Mouse (Mus musculus): ENCODE data around the gene Gpr61. TPM values are rescaled to one million over a fixed set of nuclear protein-coding genes. Genes with fewer than 3 reads are reported as not detected.

Gpr61 gene
- polyA plus RNA-seq, 1 experiment from 2014 or later, result 1.4 TPM

DNA sequence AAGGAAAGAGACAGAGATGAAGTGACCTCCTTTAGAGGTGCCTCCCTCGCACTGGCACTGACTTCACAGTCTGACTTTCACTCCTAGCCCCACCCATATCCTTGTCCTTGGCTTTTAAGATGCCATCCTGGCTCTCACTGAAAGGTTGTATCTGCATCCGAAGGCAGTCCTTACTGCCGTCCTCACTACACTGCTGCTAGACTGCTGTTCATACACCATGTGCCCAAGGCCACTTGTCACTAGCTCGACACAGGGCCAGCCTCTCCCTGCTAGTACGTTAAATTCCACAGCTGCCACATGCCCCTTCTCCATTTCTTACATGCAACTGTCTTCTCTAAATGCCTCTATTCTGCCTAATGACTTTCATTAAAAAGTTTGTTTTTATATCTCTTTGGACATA is 43.4 kb downstream of the Gpr61 start:
- ATAC-seq (ENCODE audit: low FRiP score, low TSS enrichment), result no peak

DNA sequence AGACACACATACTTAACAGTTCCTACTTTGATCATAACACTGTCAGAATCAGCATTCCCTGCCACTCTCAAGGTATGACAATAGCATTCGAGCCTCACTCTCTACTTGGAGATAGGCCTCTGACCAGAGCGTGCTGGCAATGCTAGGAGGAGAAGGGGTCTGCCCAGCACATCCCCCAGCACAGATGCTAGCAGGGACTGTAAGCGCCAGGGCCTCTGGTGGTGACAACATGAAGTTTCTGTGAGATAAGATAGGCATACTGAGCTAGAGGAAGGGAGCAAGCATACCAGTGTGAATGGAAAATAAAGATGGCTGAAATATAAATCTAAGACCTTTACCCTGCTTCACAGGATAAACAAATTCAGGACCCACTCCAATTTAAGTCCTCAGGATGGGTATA is 49.4 kb downstream of the Gpr61 start:
- Histone ChIP-seq H3K4me2 (ENCODE audit: low read length) (no peak overlapping the region), H3K36me3 (ENCODE audit: control insufficient read depth, insufficient read depth, low read length) (peaks cover 45% of the 10 kb centered on the region), H3K27me3 (ENCODE audit: control insufficient read depth, insufficient read depth, low read length) (no peaks in the 10 kb centered on the region), H3K4me3 (replicated peaks; ENCODE audit: low read depth, low read length) (no peak overlapping the region), H3K27ac (replicated peaks; ENCODE audit: low read depth, low read length) (no peak overlapping the region), H3K9me3 (ENCODE audit: control insufficient read depth, low read length) (no peaks in the 10 kb centered on the region), H3K9ac (replicated peaks; ENCODE audit: low read length) (no peak overlapping the region), H3K4me1 (ENCODE audit: control insufficient read depth, insufficient read depth, low read length) (no peaks in the 10 kb centered on the region)
- ATAC-seq (ENCODE audit: low FRiP score, low TSS enrichment) (no peak), DNase-seq (no peak)
- WGBS, result 92% methylated on average over 3 of the region's 3 CpGs

More for the DNA sequence above, 43.4 kb downstream of the Gpr61 start:
- Histone ChIP-seq H3K4me1 (ENCODE audit: control insufficient read depth, insufficient read depth, low read length) (no peaks in the 10 kb centered on the region), H3K4me2 (ENCODE audit: low read length) (no peak overlapping the region), H3K9ac (replicated peaks; ENCODE audit: low read length) (no peak overlapping the region), H3K4me3 (replicated peaks; ENCODE audit: low read depth, low read length) (no peak overlapping the region), H3K27ac (replicated peaks; ENCODE audit: low read depth, low read length) (no peak overlapping the region), H3K36me3 (ENCODE audit: control insufficient read depth, insufficient read depth, low read length) (peaks cover 88% of the 10 kb centered on the region), H3K9me3 (ENCODE audit: control insufficient read depth, low read length) (no peaks in the 10 kb centered on the region), H3K27me3 (ENCODE audit: control insufficient read depth, insufficient read depth, low read length) (no peaks in the 10 kb centered on the region)
- no peak for DNase-seq
- 96% methylated on average over 5 of the region's 5 CpGs for WGBS

DNA sequence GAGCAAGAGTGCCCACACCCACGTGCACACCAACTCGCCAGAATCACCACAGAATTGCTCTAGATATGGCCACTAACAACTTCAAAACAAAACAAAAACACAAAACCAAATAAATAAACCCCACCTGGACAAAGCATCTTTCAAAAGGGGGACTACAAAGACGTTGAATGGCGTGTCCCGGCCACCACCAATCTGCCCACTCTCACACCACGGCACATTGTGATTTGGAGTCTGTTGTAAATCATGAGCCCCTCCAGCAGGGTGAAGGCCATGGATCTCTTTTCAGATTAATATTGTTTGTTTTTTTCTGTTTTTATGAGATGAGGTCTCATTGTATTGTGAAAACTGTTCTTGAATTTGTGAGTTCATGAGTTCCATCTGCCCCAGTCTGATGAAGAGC is 52.6 kb downstream of the Gpr61 start:
- WGBS, result 89% methylated on average over 6 of the region's 6 CpGs
- H3K36me3 ChIP-seq (ENCODE audit: control insufficient read depth, insufficient read depth, low read length), result peaks cover 16% of the 10 kb centered on the region
- no peaks in the 10 kb centered on the region for H3K27me3 ChIP-seq (ENCODE audit: control insufficient read depth, insufficient read depth, low read length)
- H3K4me2 ChIP-seq (ENCODE audit: low read length), result no peak overlapping the region
- no peak overlapping the region for H3K27ac ChIP-seq (replicated peaks; ENCODE audit: low read depth, low read length)
- no peaks in the 10 kb centered on the region for H3K4me1 ChIP-seq (ENCODE audit: control insufficient read depth, insufficient read depth, low read length)
- H3K9me3 ChIP-seq (ENCODE audit: control insufficient read depth, low read length), result no peaks in the 10 kb centered on the region
- no peak overlapping the region for H3K9ac ChIP-seq (replicated peaks; ENCODE audit: low read length)
- no peak for ATAC-seq (ENCODE audit: low FRiP score, low TSS enrichment)
- H3K4me3 ChIP-seq (replicated peaks; ENCODE audit: low read depth, low read length), result no peak overlapping the region
- DNase-seq, result no peak

DNA sequence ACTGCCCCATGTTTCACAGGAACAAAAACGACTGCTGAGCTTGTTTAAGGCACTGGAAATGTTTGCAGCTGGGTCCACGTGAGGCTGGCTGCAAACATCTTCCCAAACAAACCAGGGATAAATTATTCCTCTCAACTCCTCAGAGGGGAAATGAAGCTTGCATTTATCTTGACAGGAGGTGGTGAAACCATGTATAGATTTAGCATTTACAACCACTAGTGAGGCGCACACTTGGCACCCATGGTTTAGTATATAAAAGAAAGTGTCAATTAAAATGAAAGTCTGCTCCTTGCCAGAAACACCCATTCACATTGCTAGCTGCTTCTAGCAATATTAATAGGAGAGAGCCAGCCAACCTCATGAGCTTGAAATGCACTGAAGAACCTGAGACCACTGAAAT is 53.1 kb downstream of the Gpr61 start:
- H3K4me2 ChIP-seq (ENCODE audit: low read length), result no peak overlapping the region
- H3K9me3 ChIP-seq (ENCODE audit: control insufficient read depth, low read length), result no peaks in the 10 kb centered on the region
- H3K27me3 ChIP-seq (ENCODE audit: control insufficient read depth, insufficient read depth, low read length), result no peaks in the 10 kb centered on the region
- H3K27ac ChIP-seq (replicated peaks; ENCODE audit: low read depth, low read length), result no peak overlapping the region
- 41% methylated on average over 3 of the region's 3 CpGs for WGBS
- DNase-seq (no peak), ATAC-seq (ENCODE audit: low FRiP score, low TSS enrichment) (no peak)
- peaks cover 11% of the 10 kb centered on the region for H3K36me3 ChIP-seq (ENCODE audit: control insufficient read depth, insufficient read depth, low read length)
- no peaks in the 10 kb centered on the region for H3K4me1 ChIP-seq (ENCODE audit: control insufficient read depth, insufficient read depth, low read length)
- no peak overlapping the region for H3K4me3 ChIP-seq (replicated peaks; ENCODE audit: low read depth, low read length)
- H3K9ac ChIP-seq (replicated peaks; ENCODE audit: low read length), result no peak overlapping the region

Other genes with a start within 250 kb of the Gpr61 start
- gene Gstm7, start 223.1 kb downstream of the Gpr61 start, polyA plus RNA-seq (2014; fragmentation: Nextera tagmentation; extraction: Ambion mirVana), result 83.0 and 85.0 TPM in 2 replicates
- gene Gstm6, start 211.1 kb downstream of the Gpr61 start, polyA plus RNA-seq (2014; fragmentation: Nextera tagmentation; extraction: Ambion mirVana), result 13.3 and 14.4 TPM in 2 replicates
- gene Gstm3, start 185.6 kb downstream of the Gpr61 start, polyA plus RNA-seq (2014; fragmentation: Nextera tagmentation; extraction: Ambion mirVana), result not detected in 2 replicates
- gene Gstm2, start 168.4 kb downstream of the Gpr61 start, polyA plus RNA-seq (2014; fragmentation: Nextera tagmentation; extraction: Ambion mirVana), result 1.4 and 6.2 TPM in 2 replicates
- 58.9 and 87.2 TPM in 2 replicates for gene Gstm1, start 136.9 kb downstream of the Gpr61 start, polyA plus RNA-seq (2014; fragmentation: Nextera tagmentation; extraction: Ambion mirVana)
- gene Gstm4, start 110.0 kb downstream of the Gpr61 start, polyA plus RNA-seq (2014; fragmentation: Nextera tagmentation; extraction: Ambion mirVana), result 16.0 and 17.5 TPM in 2 replicates
- gene Ampd2, start 68.2 kb downstream of the Gpr61 start, polyA plus RNA-seq (2014; fragmentation: Nextera tagmentation; extraction: Ambion mirVana), result 45.9 and 53.3 TPM in 2 replicates
- gene Gnat2, start 62.1 kb downstream of the Gpr61 start, polyA plus RNA-seq (2014; fragmentation: Nextera tagmentation; extraction: Ambion mirVana), result 0.13 and 0.30 TPM in 2 replicates
- gene Gnai3, start 8.7 kb downstream of the Gpr61 start, polyA plus RNA-seq (2014; fragmentation: Nextera tagmentation; extraction: Ambion mirVana), result 107 and 150 TPM in 2 replicates
- gene Amigo1, start 31.5 kb upstream of the Gpr61 start, polyA plus RNA-seq (2014; fragmentation: Nextera tagmentation; extraction: Ambion mirVana), result 10.2 and 10.3 TPM in 2 replicates
- 2.7 and 4.3 TPM in 2 replicates for gene Cyb561d1, start 46.3 kb upstream of the Gpr61 start, polyA plus RNA-seq (2014; fragmentation: Nextera tagmentation; extraction: Ambion mirVana)
- 26.5 and 27.9 TPM in 2 replicates for gene Atxn7l2, start 56.1 kb upstream of the Gpr61 start, polyA plus RNA-seq (2014; fragmentation: Nextera tagmentation; extraction: Ambion mirVana)
- gene Sypl2, start 71.8 kb upstream of the Gpr61 start, polyA plus RNA-seq (2014; fragmentation: Nextera tagmentation; extraction: Ambion mirVana), result 0.42 and 0.43 TPM in 2 replicates
- 249 and 256 TPM in 2 replicates for gene Psma5, start 102.0 kb upstream of the Gpr61 start, polyA plus RNA-seq (2014; fragmentation: Nextera tagmentation; extraction: Ambion mirVana)
- gene Sort1, start 129.2 kb upstream of the Gpr61 start, polyA plus RNA-seq (2014; fragmentation: Nextera tagmentation; extraction: Ambion mirVana), result 23.4 and 28.6 TPM in 2 replicates
- not detected in 2 replicates for gene Mybphl, start 210.0 kb upstream of the Gpr61 start, polyA plus RNA-seq (2014; fragmentation: Nextera tagmentation; extraction: Ambion mirVana)
- 7.4 and 12.4 TPM in 2 replicates for gene Psrc1, start 229.0 kb upstream of the Gpr61 start, polyA plus RNA-seq (2014; fragmentation: Nextera tagmentation; extraction: Ambion mirVana)